Comparison of ENCODE assay signal across 8 mouse cellular contexts in the genomic region with DNA sequence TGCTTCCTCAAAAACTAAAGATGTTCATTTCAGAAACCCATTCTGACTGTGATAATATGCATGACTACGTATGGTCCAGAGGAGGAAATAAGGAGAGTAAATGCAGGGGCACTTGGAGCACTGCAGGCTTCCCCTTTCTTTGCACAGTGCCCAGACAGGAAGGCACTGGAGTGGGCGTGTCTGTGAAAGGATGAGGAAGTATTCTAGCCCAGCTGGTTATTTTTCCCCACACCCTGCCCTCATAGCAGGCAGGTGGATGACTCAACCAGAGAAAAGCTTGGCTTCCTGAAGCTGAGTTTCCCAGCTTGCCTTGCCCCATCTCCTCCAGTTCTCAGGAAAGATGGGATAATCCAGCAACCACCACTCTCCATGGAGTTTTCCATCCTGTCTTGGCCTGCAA. TPM values are rescaled to one million over a fixed set of nuclear protein-coding genes. Genes with fewer than 3 reads are reported as not detected.
DNase-seq lines count a peak whose midpoint lies in the region; ATAC-seq lines count a peak whose summit lies in the region.
"Had no signal": no experiment of that assay in that cellular context is flagged by ENCODE, and none has a peak within 500 bp of the region (broad histone marks: within the 10 kb centered on the region; RNA-seq: fewer than 3 reads in every experiment).

No protein-coding gene starts in this region.

- no peaks in the 10 kb centered on the region for H3K4me1 ChIP-seq in forebrain, embryonic 11.5 days (replicated peaks; ENCODE audit: control insufficient read depth, insufficient read depth, low read length)

- no peak overlapping the region for H3K4me3 ChIP-seq in forebrain, embryonic 11.5 days (ENCODE audit: low read depth, low read length)
- H3K4me3 ChIP-seq: erythroblast, embryonic 14.5 days had no signal

- WGBS in forebrain, embryonic 11.5 days = 77% methylated on average over 2 of the region's 2 CpGs

- H3K36me3 ChIP-seq in forebrain, embryonic 11.5 days (ENCODE audit: control insufficient read depth, insufficient read depth, low read length) = no peaks in the 10 kb centered on the region

- H3K9ac ChIP-seq in forebrain, embryonic 11.5 days (ENCODE audit: low read length) = no peak overlapping the region

- H3K27ac ChIP-seq in forebrain, embryonic 11.5 days (ENCODE audit: low read depth, low read length) = no peak overlapping the region

- H3K27me3 ChIP-seq in forebrain, embryonic 11.5 days (ENCODE audit: control insufficient read depth, insufficient read depth, low read length) = no peaks in the 10 kb centered on the region

- no peaks in the 10 kb centered on the region for H3K9me3 ChIP-seq in forebrain, embryonic 11.5 days (ENCODE audit: control insufficient read depth, low read length)

- peak; percentile 98 for ATAC-seq in granulocyte monocyte progenitor cell, adult 5-6 weeks (replicated peaks; ENCODE audit: poor library complexity, severe bottlenecking)
- ATAC-seq in forebrain, embryonic 11.5 days (replicated peaks; ENCODE audit: low FRiP score) = no peak

- peak; percentile 9 for DNase-seq in thymus, postnatal 14 days
- DNase-seq in thymus, postnatal 4 days = no peak
- peak; percentile 23 to 55 for DNase-seq in kidney, postnatal 4 days
- peak; percentile 18 to 20 for DNase-seq in right cerebral cortex, postnatal 36 days (ENCODE audit: low spot score in 2 of 2)
- no peak for DNase-seq in retina, embryonic 14.5 days (ENCODE audit: low spot score)
- DNase-seq in forebrain, embryonic 11.5 days (ENCODE audit: low spot score) = no peak

- no peak overlapping the region for H3K4me2 ChIP-seq in forebrain, embryonic 11.5 days (ENCODE audit: low read depth, low read length, severe bottlenecking)

RNA-seq across cellular contexts. Expression of a gene that starts 34.6 kb away (rescaled TPM):
- total RNA-seq in granulocyte monocyte progenitor cell, adult 5-6 weeks (2014; fragmentation: Nextera tagmentation) = 105 and 130 TPM in 2 replicates
- total RNA-seq in granulocyte monocyte progenitor cell, adult 5-6 weeks (2017) = 92.5 and 116 TPM in 2 replicates
- polyA plus RNA-seq in forebrain, embryonic 11.5 days (2014; fragmentation: Nextera tagmentation; extraction: Ambion mirVana) = 253 and 282 TPM in 2 replicates

Comparison
In these comparisons a context has a peak if more than half of its experiments do, and no peak if none do; other contexts are left out.
1. DNase-seq: peak in thymus, postnatal 14 days (single experiment), kidney, postnatal 4 days (2 of 2) and right cerebral cortex, postnatal 36 days (2 of 2); none in thymus, postnatal 4 days (single experiment), retina, embryonic 14.5 days (single experiment) and forebrain, embryonic 11.5 days (single experiment).